Mouse (Mus musculus) brown adipose tissue, adult 24 weeks (tissue): ENCODE data around the gene Krt80. TPM values are rescaled to one million over a fixed set of nuclear protein-coding genes. Genes with fewer than 3 reads are reported as not detected.
A peak's percentile ranks its signal among the peaks of the same experiment; 100 is the strongest.

Experiments
- H3K27ac ChIP-seq: fragments of 200-500 bp; replicated peaks from 2 replicates; pipeline ENCODE4 v1.5.1; 2012; ENCODE audit warnings: low read depth, mild to moderate bottlenecking, low read length
- H3K4me1 ChIP-seq: fragments of 200-500 bp; 2 replicates; pipeline ENCODE4 v1.6.1; 2012; ENCODE audit warnings: low read length, mixed read lengths; ENCODE audit not compliant: control insufficient read depth, insufficient read depth, insufficient read length
- H3K4me3 ChIP-seq: fragments of 200-500 bp; 2 replicates; pipeline ENCODE4 v1.5.1; 2012; ENCODE audit warnings: low read depth, mild to moderate bottlenecking, low read length, moderate library complexity; ENCODE audit not compliant: insufficient read depth
- polyA plus RNA-seq: library from polyadenylated mRNA; stranded (reverse); fragments of >200 nt; gene quantifications from 2 replicates; pipeline ENCODE4 v1.2.4, GENCODE M21; 2012; ENCODE audit not compliant: missing spikeins, insufficient read depth, insufficient read length

The Krt80 gene
- polyA plus RNA-seq, 1 experiment: 2.3 TPM

- Histone ChIP-seq H3K27ac (no peak overlapping the region), H3K4me1 (peaks cover 15% of the 10 kb centered on the region), H3K4me3 (no peak overlapping the region)
Measured at GRCm38 (mm10) chr15:101368015-101368414, 1.9 kb downstream of the Krt80 start.

GRCm38 (mm10) chr15:101367497-101367896 is 2.5 kb downstream of the Krt80 start:
- Histone ChIP-seq H3K4me1 (peaks cover 12% of the 10 kb centered on the region), H3K4me3 (no peak overlapping the region), H3K27ac (no peak overlapping the region)

- peaks cover 8% of the 10 kb centered on the region for H3K4me1 ChIP-seq
- no peak overlapping the region for H3K4me3 ChIP-seq
- no peak overlapping the region for H3K27ac ChIP-seq
Measured at GRCm38 (mm10) chr15:101366926-101367325, 3.0 kb downstream of the Krt80 start.

- peaks cover 4% of the 10 kb centered on the region for H3K4me1 ChIP-seq
- no peak overlapping the region for H3K27ac ChIP-seq
- H3K4me3 ChIP-seq: no peak overlapping the region
Measured at GRCm38 (mm10) chr15:101366482-101366881, 3.5 kb downstream of the Krt80 start.

GRCm38 (mm10) chr15:101365721-101366120 is 4.2 kb downstream of the Krt80 start:
- Histone ChIP-seq H3K4me3 (no peak overlapping the region), H3K27ac (no peak overlapping the region), H3K4me1 (peaks cover 3% of the 10 kb centered on the region; the same call in 1 of the 2 replicates)

- 0 out of 2 replicates have a peak, but pooled peaks cover 2% of the 10 kb centered on the region for H3K4me1 ChIP-seq
Measured at GRCm38 (mm10) chr15:101364891-101365671, 4.9 kb downstream of the Krt80 start.

GRCm38 (mm10) chr15:101364425-101364824 is 5.5 kb downstream of the Krt80 start:
- Histone ChIP-seq H3K4me3 (no peak overlapping the region), H3K4me1 (no peaks in the 10 kb centered on the region), H3K27ac (no peak overlapping the region)

More at GRCm38 (mm10) chr15:101364891-101365671, 4.9 kb downstream of the Krt80 start:
- H3K4me3 ChIP-seq: no peak overlapping the region
- no peak overlapping the region for H3K27ac ChIP-seq

GRCm38 (mm10) chr15:101363933-101364332 is 6.0 kb downstream of the Krt80 start:
- Histone ChIP-seq H3K4me3 (no peak overlapping the region), H3K4me1 (no peaks in the 10 kb centered on the region), H3K27ac (no peak overlapping the region)

- Histone ChIP-seq H3K4me1 (no peaks in the 10 kb centered on the region), H3K4me3 (no peak overlapping the region), H3K27ac (no peak overlapping the region)
Measured at GRCm38 (mm10) chr15:101362393-101363010, 7.5 kb downstream of the Krt80 start.

GRCm38 (mm10) chr15:101355382-101355786 is 14.6 kb downstream of the Krt80 start:
- H3K27ac ChIP-seq: no peak overlapping the region
- no peak overlapping the region for H3K4me3 ChIP-seq

GRCm38 (mm10) chr15:101352706-101353465 is 17.1 kb downstream of the Krt80 start:
- Histone ChIP-seq H3K27ac (no peak overlapping the region), H3K4me1 (no peaks in the 10 kb centered on the region), H3K4me3 (no peak overlapping the region)

More at GRCm38 (mm10) chr15:101355382-101355786, 14.6 kb downstream of the Krt80 start:
- H3K4me1 ChIP-seq: no peaks in the 10 kb centered on the region

- no peak overlapping the region for H3K27ac ChIP-seq
- no peaks in the 10 kb centered on the region for H3K4me1 ChIP-seq
- H3K4me3 ChIP-seq: no peak overlapping the region
Measured at GRCm38 (mm10) chr15:101352047-101352446, 17.9 kb downstream of the Krt80 start.

GRCm38 (mm10) chr15:101341797-101342515 is 28.0 kb downstream of the Krt80 start:
- Histone ChIP-seq H3K4me1 (peaks cover 4% of the 10 kb centered on the region; the same call in 1 of the 2 replicates), H3K4me3 (no peak overlapping the region), H3K27ac (no peak overlapping the region)

- Histone ChIP-seq H3K4me3 (no peak overlapping the region), H3K4me1 (peaks cover 4% of the 10 kb centered on the region), H3K27ac (no peak overlapping the region)
Measured at GRCm38 (mm10) chr15:101339537-101339936, 30.4 kb downstream of the Krt80 start.

- Histone ChIP-seq H3K27ac (peak overlapping the region; percentile 46; the same call in 1 of the 2 replicates), H3K4me3 (no peak overlapping the region), H3K4me1 (peaks cover 4% of the 10 kb centered on the region)
Measured at GRCm38 (mm10) chr15:101338359-101338758, 31.6 kb downstream of the Krt80 start.
